Mouse (Mus musculus) embryonic facial prominence, embryonic 10.5 days (tissue): ENCODE data around the gene Spryd4. TPM values are rescaled to one million over a fixed set of nuclear protein-coding genes. Genes with fewer than 3 reads are reported as not detected.
"Not testable (repeated sequence)": the region's sequence is repeated elsewhere in the genome, so short reads cannot be mapped to it uniquely, and the experiment has no call there.

Experiments used
- DNase-seq: peaks from one replicate; pipeline ENCODE4 v3.0.0-alpha.2; 2017; ENCODE audit warnings: low spot score
- H3K27ac ChIP-seq: fragments of 300-500 bp; sonication (generic); replicated peaks from 2 replicates; pipeline ENCODE4 v1.5.1; 2016; ENCODE audit warnings: mild to moderate bottlenecking
- H3K27me3 ChIP-seq: fragments of 300-500 bp; sonication (generic); replicated peaks from 2 replicates; pipeline ENCODE4 v1.6.1; 2016; ENCODE audit warnings: low read depth, mild to moderate bottlenecking; ENCODE audit not compliant: poor library complexity, severe bottlenecking
- H3K36me3 ChIP-seq: fragments of 300-500 bp; sonication (generic); replicated peaks from 2 replicates; pipeline ENCODE4 v1.6.1; 2016; ENCODE audit warnings: mild to moderate bottlenecking, moderate library complexity
- H3K4me1 ChIP-seq: fragments of 300-500 bp; sonication (generic); 2 replicates; pipeline ENCODE4 v1.6.1; 2016
- H3K4me3 ChIP-seq: fragments of 300-500 bp; sonication (generic); 2 replicates; pipeline ENCODE4 v1.5.1; 2016; ENCODE audit warnings: mild to moderate bottlenecking, moderate library complexity
- H3K9me3 ChIP-seq: fragments of 300-500 bp; sonication (generic); 2 replicates; pipeline ENCODE4 v1.6.1; 2016; ENCODE audit warnings: mild to moderate bottlenecking
- WGBS: fragments of 180-500 bp; shearing (Covaris S2); methylation state at CpG from one replicate; pipeline ENCODE4 v1.1.7; 2016; 5-methylcytosine and 5-hydroxymethylcytosine counted together
- polyA plus RNA-seq: library from polyadenylated mRNA; unstranded; fragments of >200 nt; fragmentation: Nextera tagmentation; extraction: Ambion mirVana; gene quantifications from 2 replicates; pipeline ENCODE4 v1.2.1, GENCODE M21; 2016

The Spryd4 gene
- polyA plus RNA-seq = 31.3 and 31.8 TPM in 2 replicates

- Histone ChIP-seq H3K9me3 (no peaks in the 10 kb centered on the region), H3K27ac (peak within 1 kb of the TSS; percentile 78), H3K4me3 (peak within 1 kb of the TSS; percentile 80), H3K4me1 (peaks cover 18% of the 10 kb centered on the region), H3K27me3 (peaks cover 20% of the 10 kb centered on the region), H3K36me3 (peaks cover 29% of the 10 kb centered on the region)
- peak; percentile 95 for DNase-seq
- under 1% methylated on average over 30 of the region's 30 CpGs for WGBS
These were observed at the start of gene Spryd4 for GRCm38 (mm10) chr10:128211390-128212108. TSS of gene Spryd4 (minus strand) at chr10:128211807.

- WGBS = 89% methylated on average over 7 of the region's 7 CpGs
- H3K27me3 ChIP-seq, DNase-seq, H3K4me1 ChIP-seq, H3K9me3 ChIP-seq, H3K36me3 ChIP-seq, H3K27ac ChIP-seq, H3K4me3 ChIP-seq: not testable (repeated sequence)
These were observed 48.8 kb upstream of the Spryd4 start for GRCm38 (mm10) chr10:128260376-128260775.

GRCm38 (mm10) chr10:128259946-128260345, 48.3 kb upstream of the Spryd4 start:
- no peaks in the 10 kb centered on the region for H3K36me3 ChIP-seq
- no peak overlapping the region for H3K4me3 ChIP-seq
- no peaks in the 10 kb centered on the region for H3K9me3 ChIP-seq
- peaks cover 5% of the 10 kb centered on the region; the same call in 1 of the 2 replicates for H3K4me1 ChIP-seq
- 91% methylated on average over 5 of the region's 5 CpGs for WGBS
- H3K27me3 ChIP-seq = no peaks in the 10 kb centered on the region
- no peak overlapping the region for H3K27ac ChIP-seq
- no peak for DNase-seq

- Histone ChIP-seq H3K4me1 (peaks cover 5% of the 10 kb centered on the region; the same call in 1 of the 2 replicates), H3K27me3 (no peaks in the 10 kb centered on the region), H3K4me3 (no peak overlapping the region), H3K36me3 (peaks cover 10% of the 10 kb centered on the region; the same call in 1 of the 2 replicates), H3K27ac (no peak overlapping the region), H3K9me3 (no peaks in the 10 kb centered on the region)
- no peak for DNase-seq
- WGBS = 85% methylated on average over 4 of the region's 4 CpGs
These were observed 47.3 kb upstream of the Spryd4 start for GRCm38 (mm10) chr10:128258953-128259352.

- no peaks in the 10 kb centered on the region for H3K9me3 ChIP-seq
- H3K4me1 ChIP-seq = peaks cover 5% of the 10 kb centered on the region; the same call in 1 of the 2 replicates
- H3K27me3 ChIP-seq = no peaks in the 10 kb centered on the region
- no peak for DNase-seq
- no peak overlapping the region for H3K4me3 ChIP-seq
- H3K36me3 ChIP-seq = peaks cover 35% of the 10 kb centered on the region
- H3K27ac ChIP-seq = no peak overlapping the region
- 89% methylated on average over 8 of the region's 8 CpGs for WGBS
These were observed 44.7 kb upstream of the Spryd4 start for GRCm38 (mm10) chr10:128256328-128256727.

- H3K4me3 ChIP-seq = no peak overlapping the region
- H3K4me1 ChIP-seq = peaks cover 5% of the 10 kb centered on the region; the same call in 1 of the 2 replicates
- DNase-seq = no peak
- H3K9me3 ChIP-seq = no peaks in the 10 kb centered on the region
- WGBS = 93% methylated on average over 8 of the region's 8 CpGs
- H3K27me3 ChIP-seq = no peaks in the 10 kb centered on the region
- H3K27ac ChIP-seq = no peak overlapping the region
- H3K36me3 ChIP-seq = peaks cover 39% of the 10 kb centered on the region
These were observed 44.3 kb upstream of the Spryd4 start for GRCm38 (mm10) chr10:128255925-128256324.

- H3K9me3 ChIP-seq = no peaks in the 10 kb centered on the region
- no peak for DNase-seq
- 89% methylated on average over 4 of the region's 4 CpGs for WGBS
- H3K27ac ChIP-seq = no peak within 1 kb of the TSS
- peaks cover 5% of the 10 kb centered on the region; the same call in 1 of the 2 replicates for H3K4me1 ChIP-seq
- no peaks in the 10 kb centered on the region for H3K27me3 ChIP-seq
- peaks cover 61% of the 10 kb centered on the region for H3K36me3 ChIP-seq
- no peak within 1 kb of the TSS for H3K4me3 ChIP-seq
These were observed 42.2 kb upstream of the Spryd4 start, which contains the start of gene Apon for GRCm38 (mm10) chr10:128253677-128254255. TSS of gene Apon (plus strand) at chr10:128254096.

GRCm38 (mm10) chr10:128250565-128250964, 39.0 kb upstream of the Spryd4 start:
- WGBS = 94% methylated on average over 13 of the region's 13 CpGs
- no peaks in the 10 kb centered on the region for H3K9me3 ChIP-seq
- H3K4me1 ChIP-seq = no peaks in the 10 kb centered on the region
- no peaks in the 10 kb centered on the region for H3K27me3 ChIP-seq
- H3K36me3 ChIP-seq = peaks cover 93% of the 10 kb centered on the region
- no peak overlapping the region for H3K4me3 ChIP-seq
- no peak overlapping the region for H3K27ac ChIP-seq
- no peak for DNase-seq

- H3K9me3 ChIP-seq = no peaks in the 10 kb centered on the region
- H3K27ac ChIP-seq = no peak overlapping the region
- H3K27me3 ChIP-seq = no peaks in the 10 kb centered on the region
- WGBS = 81% methylated on average over 17 of the region's 17 CpGs
- H3K4me1 ChIP-seq = no peaks in the 10 kb centered on the region
- peaks cover 100% of the 10 kb centered on the region for H3K36me3 ChIP-seq
- no peak overlapping the region; the same call in 1 of the 2 replicates for H3K4me3 ChIP-seq
- DNase-seq = no peak
These were observed 35.6 kb upstream of the Spryd4 start for GRCm38 (mm10) chr10:128247020-128247732.

GRCm38 (mm10) chr10:128244121-128244520, 32.5 kb upstream of the Spryd4 start:
- WGBS = 94% methylated on average over 15 of the region's 15 CpGs
- Histone ChIP-seq H3K4me1 (no peaks in the 10 kb centered on the region), H3K9me3 (no peaks in the 10 kb centered on the region), H3K4me3 (no peak overlapping the region), H3K27ac (no peak overlapping the region), H3K27me3 (no peaks in the 10 kb centered on the region), H3K36me3 (peaks cover 100% of the 10 kb centered on the region)
- no peak for DNase-seq

- Histone ChIP-seq H3K9me3 (no peaks in the 10 kb centered on the region), H3K27ac (no peak overlapping the region), H3K27me3 (no peaks in the 10 kb centered on the region), H3K36me3 (peaks cover 98% of the 10 kb centered on the region), H3K4me3 (no peak overlapping the region), H3K4me1 (peaks cover under 1% of the 10 kb centered on the region; the same call in 1 of the 2 replicates)
- 96% methylated on average over 8 of the region's 8 CpGs for WGBS
- DNase-seq = no peak
These were observed 31.6 kb upstream of the Spryd4 start for GRCm38 (mm10) chr10:128243252-128243651.

- Histone ChIP-seq H3K27me3 (no peaks in the 10 kb centered on the region), H3K9me3 (no peaks in the 10 kb centered on the region), H3K27ac (no peak overlapping the region), H3K4me3 (no peak overlapping the region), H3K36me3 (peaks cover 87% of the 10 kb centered on the region), H3K4me1 (peaks cover 22% of the 10 kb centered on the region)
- no peak for DNase-seq
- 94% methylated on average over 18 of the region's 18 CpGs for WGBS
These were observed 28.5 kb upstream of the Spryd4 start for GRCm38 (mm10) chr10:128240131-128240530.
